Mouse (Mus musculus): ENCODE data around the gene LTO1. TPM values are rescaled to one million over a fixed set of nuclear protein-coding genes. Genes with fewer than 3 reads are reported as not detected.
"Not testable (repeated sequence)": the region's sequence is repeated elsewhere in the genome, so short reads cannot be mapped to it uniquely, and the experiment has no call there.

LTO1 gene
- polyA plus RNA-seq, 1 experiment from 2014 or later = 21.0 TPM

DNA sequence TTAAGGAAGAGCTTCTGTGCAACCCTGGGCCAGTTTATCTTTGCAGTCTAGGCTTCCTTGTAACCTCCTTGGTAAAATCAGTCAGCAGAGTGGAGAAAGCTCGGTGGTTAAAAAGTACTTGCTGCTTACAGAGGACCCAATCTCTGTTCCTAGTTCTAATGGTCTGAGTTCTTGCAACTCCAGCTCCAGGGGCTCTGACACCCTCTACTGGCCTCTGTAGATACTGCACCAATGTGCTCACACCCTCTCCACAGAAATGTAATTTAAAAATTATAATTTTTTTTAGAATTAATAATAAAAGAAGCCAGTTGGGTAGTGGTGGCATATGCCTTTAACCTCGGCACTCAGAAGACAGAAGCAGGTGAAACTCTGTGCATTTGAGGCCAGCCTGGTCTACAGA is 27.2 kb upstream of the LTO1 start:
- no peak for DNase-seq (ENCODE audit: low spot score)
- WGBS = 82% methylated on average over 2 of the region's 2 CpGs

DNA sequence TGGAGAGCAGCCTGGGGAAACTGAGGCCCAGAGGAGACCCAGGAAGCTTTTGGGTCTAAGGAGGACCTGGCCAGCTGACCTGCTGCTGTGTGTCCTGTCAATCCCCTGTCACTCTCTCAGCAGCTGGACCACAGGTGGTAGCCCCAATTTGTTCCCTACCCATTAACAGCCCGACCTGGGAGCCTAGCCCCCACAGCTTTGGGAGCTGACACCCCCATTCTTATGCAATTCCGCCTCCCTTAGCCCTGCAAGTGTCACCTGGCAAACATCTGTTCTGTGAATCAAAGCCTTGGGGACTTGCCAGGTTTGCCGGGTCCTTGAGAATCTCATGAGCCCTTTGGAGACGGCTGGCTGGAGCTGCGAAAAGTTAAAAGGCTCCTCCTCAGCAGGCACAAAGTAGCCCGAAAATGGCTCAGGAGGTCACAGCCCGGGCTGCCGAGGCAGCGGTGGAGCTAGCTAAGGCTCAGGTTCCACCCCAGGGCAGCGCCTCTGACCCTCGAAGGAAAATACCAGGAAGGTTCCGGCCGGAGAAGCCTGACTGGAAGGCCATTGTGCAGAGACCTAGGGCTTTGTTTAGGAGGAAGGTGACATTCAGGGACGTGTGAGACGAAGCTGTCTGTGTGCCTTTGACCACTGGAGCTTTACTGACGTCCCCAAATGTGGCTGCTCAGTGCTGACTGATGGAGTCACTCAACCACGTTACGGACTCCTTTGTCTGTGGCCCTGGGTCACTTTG is 26.2 kb upstream of the LTO1 start:
- H3K27me3 ChIP-seq (ENCODE audit: control insufficient read depth, insufficient read depth, low read length) = no peaks in the 10 kb centered on the region
- no peak for ATAC-seq (replicated peaks; ENCODE audit: insufficient number of reproducible peaks, low FRiP score, low TSS enrichment, low read depth)
- H3K4me2 ChIP-seq (ENCODE audit: low read depth, low read length) = no peak overlapping the region
- H3K4me1 ChIP-seq (ENCODE audit: control insufficient read depth, insufficient read depth, low read length) = no peaks in the 10 kb centered on the region
- WGBS = 5% methylated on average over 18 of the region's 18 CpGs
- DNase-seq (ENCODE audit: low spot score) = no peak
- H3K9ac ChIP-seq (replicated peaks; ENCODE audit: low read length) = no peak overlapping the region
- no peak overlapping the region for H3K4me3 ChIP-seq (ENCODE audit: low read depth, low read length)
- H3K27ac ChIP-seq (replicated peaks; ENCODE audit: low read depth, low read length) = no peak overlapping the region
- no peaks in the 10 kb centered on the region for H3K9me3 ChIP-seq (replicated peaks; ENCODE audit: control insufficient read depth, low read length)
- no peaks in the 10 kb centered on the region for H3K36me3 ChIP-seq (replicated peaks; ENCODE audit: control insufficient read depth, insufficient read depth, low read depth, low read length)

More for the DNA sequence above, 27.2 kb upstream of the LTO1 start:
- Histone ChIP-seq H3K4me1 (ENCODE audit: control insufficient read depth, insufficient read depth, low read length) (no peaks in the 10 kb centered on the region), H3K9me3 (replicated peaks; ENCODE audit: control insufficient read depth, low read length) (no peaks in the 10 kb centered on the region), H3K27me3 (ENCODE audit: control insufficient read depth, insufficient read depth, low read length) (no peaks in the 10 kb centered on the region), H3K9ac (replicated peaks; ENCODE audit: low read length) (no peak overlapping the region), H3K4me3 (ENCODE audit: low read depth, low read length) (no peak overlapping the region), H3K4me2 (ENCODE audit: low read depth, low read length) (no peak overlapping the region), H3K36me3 (replicated peaks; ENCODE audit: control insufficient read depth, insufficient read depth, low read depth, low read length) (no peaks in the 10 kb centered on the region), H3K27ac (replicated peaks; ENCODE audit: low read depth, low read length) (no peak overlapping the region)
- ATAC-seq (replicated peaks; ENCODE audit: insufficient number of reproducible peaks, low FRiP score, low TSS enrichment, low read depth) = no peak

DNA sequence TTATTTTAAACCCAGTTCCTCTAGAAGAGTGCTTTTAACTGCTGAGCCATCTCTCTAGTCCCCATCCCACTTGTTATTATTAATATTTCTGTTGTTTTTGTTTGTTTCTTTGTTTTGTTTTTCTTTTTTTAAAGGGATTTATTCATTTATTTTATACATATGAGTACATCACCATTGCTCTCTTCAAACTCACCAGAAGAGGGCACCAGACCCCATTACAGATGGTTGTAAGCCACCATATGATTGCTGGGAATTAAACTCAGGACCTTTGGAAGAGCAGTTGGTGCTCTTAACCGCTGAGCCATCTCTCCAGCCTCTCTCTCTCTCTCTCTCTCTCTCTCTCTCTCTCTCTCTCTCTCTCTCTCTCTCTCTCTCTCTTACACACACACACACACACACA is 24.2 kb upstream of the LTO1 start:
- H3K9ac ChIP-seq (replicated peaks; ENCODE audit: low read length); ATAC-seq (replicated peaks; ENCODE audit: insufficient number of reproducible peaks, low FRiP score, low TSS enrichment, low read depth); H3K4me2 ChIP-seq (ENCODE audit: low read depth, low read length); H3K36me3 ChIP-seq (replicated peaks; ENCODE audit: control insufficient read depth, insufficient read depth, low read depth, low read length); DNase-seq (ENCODE audit: low spot score); H3K9me3 ChIP-seq (replicated peaks; ENCODE audit: control insufficient read depth, low read length); H3K4me3 ChIP-seq (ENCODE audit: low read depth, low read length); H3K27ac ChIP-seq (replicated peaks; ENCODE audit: low read depth, low read length); H3K4me1 ChIP-seq (ENCODE audit: control insufficient read depth, insufficient read depth, low read length): not testable (repeated sequence)
- 80% methylated on average over 1 of the region's 1 CpGs for WGBS
- peaks cover 12% of the 10 kb centered on the region for H3K27me3 ChIP-seq (ENCODE audit: control insufficient read depth, insufficient read depth, low read length)

DNA sequence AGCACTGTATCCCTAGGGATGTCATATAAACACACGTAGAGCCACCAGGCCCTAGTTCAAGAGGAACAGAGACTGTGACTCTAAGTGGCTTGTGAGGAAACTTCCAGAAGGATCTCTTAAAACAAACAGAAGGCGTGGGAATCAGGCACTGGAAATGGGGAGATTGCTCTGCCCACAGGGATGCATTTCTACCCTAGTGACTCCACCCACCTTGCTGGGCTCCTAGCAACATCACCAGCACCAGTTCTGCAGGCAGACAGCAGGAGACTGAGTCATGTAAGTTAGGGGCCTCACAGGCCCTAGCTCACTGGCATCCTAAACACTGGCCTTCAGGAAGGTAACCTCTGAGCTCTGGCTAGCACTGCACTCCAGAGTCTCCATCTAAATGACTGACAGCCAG is 23.0 kb upstream of the LTO1 start:
- no peak overlapping the region for H3K27ac ChIP-seq (replicated peaks; ENCODE audit: low read depth, low read length)
- no peak overlapping the region for H3K4me2 ChIP-seq (ENCODE audit: low read depth, low read length)
- 78% methylated on average over 2 of the region's 2 CpGs for WGBS
- peaks cover 24% of the 10 kb centered on the region for H3K27me3 ChIP-seq (ENCODE audit: control insufficient read depth, insufficient read depth, low read length)
- peaks cover 13% of the 10 kb centered on the region for H3K4me1 ChIP-seq (ENCODE audit: control insufficient read depth, insufficient read depth, low read length)
- no peaks in the 10 kb centered on the region for H3K36me3 ChIP-seq (replicated peaks; ENCODE audit: control insufficient read depth, insufficient read depth, low read depth, low read length)
- H3K9ac ChIP-seq (replicated peaks; ENCODE audit: low read length) = no peak overlapping the region
- DNase-seq (ENCODE audit: low spot score) (no peak), ATAC-seq (replicated peaks; ENCODE audit: insufficient number of reproducible peaks, low FRiP score, low TSS enrichment, low read depth) (no peak)
- H3K9me3 ChIP-seq (replicated peaks; ENCODE audit: control insufficient read depth, low read length) = no peaks in the 10 kb centered on the region
- H3K4me3 ChIP-seq (ENCODE audit: low read depth, low read length) = no peak overlapping the region

DNA sequence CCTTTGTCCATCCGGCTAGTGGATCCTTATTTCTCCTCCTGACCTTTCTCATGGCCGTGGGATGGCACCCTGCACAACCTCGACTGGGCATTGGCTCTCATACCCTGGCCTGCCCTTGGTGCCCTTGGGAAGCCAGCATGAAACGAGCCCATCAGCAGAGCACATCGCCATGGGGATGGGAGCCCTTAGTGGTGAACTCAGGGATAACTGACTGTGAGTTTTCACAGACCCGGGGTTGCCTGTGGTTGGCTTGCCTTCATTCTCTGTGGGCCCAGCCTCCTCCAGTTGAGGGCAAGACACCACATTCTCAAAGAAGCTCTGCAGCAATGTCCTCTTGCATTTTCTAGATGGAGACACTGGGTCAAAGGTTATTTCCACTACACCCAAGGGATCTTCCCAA is 22.6 kb upstream of the LTO1 start:
- no peaks in the 10 kb centered on the region for H3K36me3 ChIP-seq (replicated peaks; ENCODE audit: control insufficient read depth, insufficient read depth, low read depth, low read length)
- no peaks in the 10 kb centered on the region for H3K9me3 ChIP-seq (replicated peaks; ENCODE audit: control insufficient read depth, low read length)
- ATAC-seq (replicated peaks; ENCODE audit: insufficient number of reproducible peaks, low FRiP score, low TSS enrichment, low read depth) (no peak), DNase-seq (ENCODE audit: low spot score) (no peak)
- no peak overlapping the region for H3K27ac ChIP-seq (replicated peaks; ENCODE audit: low read depth, low read length)
- peaks cover 16% of the 10 kb centered on the region for H3K4me1 ChIP-seq (ENCODE audit: control insufficient read depth, insufficient read depth, low read length)
- H3K9ac ChIP-seq (replicated peaks; ENCODE audit: low read length) = no peak overlapping the region
- WGBS = 48% methylated on average over 6 of the region's 6 CpGs
- H3K27me3 ChIP-seq (ENCODE audit: control insufficient read depth, insufficient read depth, low read length) = peaks cover 29% of the 10 kb centered on the region
- no peak overlapping the region for H3K4me2 ChIP-seq (ENCODE audit: low read depth, low read length)
- H3K4me3 ChIP-seq (ENCODE audit: low read depth, low read length) = no peak overlapping the region

DNA sequence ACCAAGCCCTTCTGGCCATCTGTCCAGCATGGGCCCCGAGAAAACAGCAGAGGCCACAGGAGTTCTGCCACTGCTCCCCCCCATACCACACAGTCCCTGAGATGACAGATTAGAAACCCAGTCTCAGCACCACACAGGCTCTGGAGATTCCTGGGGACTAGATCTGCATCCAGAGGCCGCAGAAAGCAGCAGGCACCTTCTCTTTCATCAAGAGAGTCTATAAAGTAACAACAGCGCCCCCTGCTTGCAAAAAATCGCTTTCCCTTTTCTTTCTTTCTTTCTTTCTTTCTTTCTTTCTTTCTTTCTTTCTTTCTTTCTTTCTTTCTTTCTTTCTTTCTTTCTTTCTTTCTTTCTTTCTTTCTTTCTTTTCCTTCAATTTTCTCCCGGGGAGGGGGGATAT is 20.7 kb upstream of the LTO1 start:
- Histone ChIP-seq H3K9ac (replicated peaks; ENCODE audit: low read length) (no peak overlapping the region; the same call in 1 of the 2 replicates), H3K27me3 (ENCODE audit: control insufficient read depth, insufficient read depth, low read length) (peaks cover 42% of the 10 kb centered on the region), H3K36me3 (replicated peaks; ENCODE audit: control insufficient read depth, insufficient read depth, low read depth, low read length) (no peaks in the 10 kb centered on the region), H3K4me3 (ENCODE audit: low read depth, low read length) (no peak overlapping the region), H3K27ac (replicated peaks; ENCODE audit: low read depth, low read length) (no peak overlapping the region), H3K9me3 (replicated peaks; ENCODE audit: control insufficient read depth, low read length) (no peaks in the 10 kb centered on the region), H3K4me1 (ENCODE audit: control insufficient read depth, insufficient read depth, low read length) (peaks cover 16% of the 10 kb centered on the region), H3K4me2 (ENCODE audit: low read depth, low read length) (no peak overlapping the region)
- no peak for ATAC-seq (replicated peaks; ENCODE audit: insufficient number of reproducible peaks, low FRiP score, low TSS enrichment, low read depth)
- whole genome bisulfite sequencing = 4% methylated on average over 5 of the region's 5 CpGs
- peak; percentile 73 for DNase-seq (ENCODE audit: low spot score)

DNA sequence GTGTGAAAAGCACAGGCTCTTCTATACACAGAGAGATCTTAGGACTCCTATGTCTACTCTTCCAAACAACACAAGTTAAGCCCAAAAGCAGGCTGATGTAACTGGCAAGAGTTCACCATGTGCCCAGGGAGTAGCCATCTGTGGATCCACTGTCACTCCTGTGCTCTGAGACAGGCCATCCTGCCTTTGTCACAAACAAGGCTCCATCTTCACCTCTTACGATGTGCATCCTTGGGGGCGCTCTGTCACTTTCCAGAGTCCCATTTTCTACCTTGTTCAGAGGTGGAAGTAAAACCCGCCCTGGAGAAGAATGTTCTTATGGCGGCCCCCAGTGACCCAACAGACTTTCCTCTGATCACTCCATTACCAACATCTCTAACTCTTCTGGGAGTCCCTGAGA is 20.2 kb upstream of the LTO1 start:
- DNase-seq (ENCODE audit: low spot score) (no peak), ATAC-seq (replicated peaks; ENCODE audit: insufficient number of reproducible peaks, low FRiP score, low TSS enrichment, low read depth) (no peak)
- H3K9me3 ChIP-seq (replicated peaks; ENCODE audit: control insufficient read depth, low read length) = no peaks in the 10 kb centered on the region
- peaks cover 16% of the 10 kb centered on the region for H3K4me1 ChIP-seq (ENCODE audit: control insufficient read depth, insufficient read depth, low read length)
- no peak overlapping the region for H3K27ac ChIP-seq (replicated peaks; ENCODE audit: low read depth, low read length)
- peaks cover 42% of the 10 kb centered on the region for H3K27me3 ChIP-seq (ENCODE audit: control insufficient read depth, insufficient read depth, low read length)
- H3K9ac ChIP-seq (replicated peaks; ENCODE audit: low read length) = no peak overlapping the region
- H3K4me3 ChIP-seq (ENCODE audit: low read depth, low read length) = no peak overlapping the region
- 2% methylated on average over 4 of the region's 4 CpGs for WGBS
- no peaks in the 10 kb centered on the region for H3K36me3 ChIP-seq (replicated peaks; ENCODE audit: control insufficient read depth, insufficient read depth, low read depth, low read length)
- no peak overlapping the region for H3K4me2 ChIP-seq (ENCODE audit: low read depth, low read length)

DNA sequence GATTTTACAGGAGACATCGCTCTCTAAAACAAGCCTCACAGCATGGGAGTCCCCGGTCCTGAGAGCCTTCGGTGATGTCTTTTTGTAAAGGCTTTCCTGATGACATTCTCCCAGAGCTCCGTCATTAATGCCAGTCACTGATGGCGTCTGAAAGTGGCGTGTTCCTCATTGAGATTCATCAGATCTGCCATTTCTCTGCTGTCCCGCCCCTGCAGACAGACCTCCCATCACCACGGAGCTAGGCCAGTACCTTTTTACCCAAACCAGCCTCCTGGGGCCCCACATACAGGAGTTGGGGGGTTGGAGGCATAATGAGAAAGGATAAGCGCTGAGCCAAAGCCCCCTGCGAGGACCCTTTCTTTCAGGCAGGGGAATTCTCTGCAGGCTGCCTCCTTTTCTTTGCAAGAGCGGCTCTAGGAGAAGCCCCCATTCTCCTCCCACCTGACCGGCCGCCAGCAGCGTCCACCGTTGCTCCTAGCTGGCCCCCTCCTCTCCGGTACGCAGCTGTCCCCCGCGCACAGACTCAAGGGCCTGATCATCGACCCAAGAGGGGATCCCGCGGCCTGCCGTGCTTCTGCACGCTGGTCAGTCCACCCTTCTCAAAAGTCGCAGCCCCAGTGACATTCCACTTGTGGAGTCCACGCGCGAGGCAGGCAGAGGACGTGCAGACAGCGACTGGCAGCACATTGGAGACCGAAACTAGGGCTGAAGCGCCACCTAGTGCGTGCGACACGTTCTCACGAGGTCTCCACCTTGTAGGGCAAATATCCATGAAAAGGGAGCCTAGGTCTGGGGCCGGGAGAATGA is 19.4 kb upstream of the LTO1 start:
- ATAC-seq (replicated peaks; ENCODE audit: insufficient number of reproducible peaks, low FRiP score, low TSS enrichment, low read depth) (peak; percentile 72), DNase-seq (ENCODE audit: low spot score) (peak; percentile 89)
- Histone ChIP-seq H3K4me1 (ENCODE audit: control insufficient read depth, insufficient read depth, low read length) (peaks cover 16% of the 10 kb centered on the region), H3K27me3 (ENCODE audit: control insufficient read depth, insufficient read depth, low read length) (peaks cover 42% of the 10 kb centered on the region), H3K36me3 (replicated peaks; ENCODE audit: control insufficient read depth, insufficient read depth, low read depth, low read length) (no peaks in the 10 kb centered on the region), H3K4me2 (ENCODE audit: low read depth, low read length) (peak overlapping the region; percentile 74), H3K4me3 (ENCODE audit: low read depth, low read length) (peak overlapping the region; percentile 29), H3K9me3 (replicated peaks; ENCODE audit: control insufficient read depth, low read length) (no peaks in the 10 kb centered on the region), H3K9ac (replicated peaks; ENCODE audit: low read length) (peak overlapping the region; percentile 19; the same call in 1 of the 2 replicates), H3K27ac (replicated peaks; ENCODE audit: low read depth, low read length) (no peak overlapping the region)
- under 1% methylated on average over 37 of the region's 37 CpGs for WGBS
